Mouse (Mus musculus): ENCODE results near the gene Tank.

DNA sequence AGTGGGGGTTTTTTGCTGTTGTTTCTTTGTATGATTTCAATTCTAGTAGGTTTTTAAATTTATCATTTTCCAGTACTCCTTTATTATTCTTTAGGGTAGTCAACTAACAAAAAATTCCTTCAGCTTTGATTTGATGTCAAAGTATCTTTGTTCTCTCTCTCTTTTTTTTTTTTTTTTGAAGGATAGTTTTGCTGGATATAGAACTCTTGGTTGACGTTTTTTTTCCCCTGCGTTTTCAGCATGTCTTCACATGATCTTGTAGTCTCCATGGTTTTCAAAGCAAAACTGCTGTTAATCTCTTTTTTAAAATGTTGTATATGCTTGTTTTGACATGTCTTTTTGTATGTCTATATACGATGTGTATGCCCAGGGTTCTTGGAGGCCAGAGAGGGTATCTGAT lies 7.8 kb downstream of the Tank start:
- TF ChIP-seq CTCF (IDR thresholded peaks at IDR 0.05; ENCODE audit: control insufficient read depth, insufficient read depth, insufficient replicate concordance, low read depth, low read length) (no peak), POLR2A (IDR thresholded peaks at IDR 0.05; ENCODE audit: control insufficient read depth, low read depth, low read length) (no peak)

All from testis, adult 2 months (tissue).